Mouse (Mus musculus) intestine, postnatal 0 days (tissue): ENCODE data around the gene Padi4. TPM values are rescaled to one million over a fixed set of nuclear protein-coding genes. Genes with fewer than 3 reads are reported as not detected.
A peak's percentile ranks its signal among the peaks of the same experiment; 100 is the strongest.

Experiments used
- ATAC-seq: fragments of 200-750 bp; cut with Nextera tagmentation; 2 replicates; pipeline ENCODE4 v1.8.0; 2017; ENCODE audit warnings: mild to moderate bottlenecking, moderate TSS enrichment, moderate library complexity
- H3K27ac ChIP-seq: fragments of 300-500 bp; sonication (generic); 2 replicates; pipeline ENCODE4 v1.5.1; 2014; ENCODE audit warnings: mild to moderate bottlenecking, low read depth, low read length, moderate library complexity
- H3K27me3 ChIP-seq: fragments of 300-500 bp; sonication (generic); replicated peaks from 2 replicates; pipeline ENCODE4 v1.6.1; 2014; ENCODE audit warnings: low read length, mixed read lengths; ENCODE audit not compliant: control insufficient read depth, insufficient read depth
- H3K36me3 ChIP-seq: fragments of 300-500 bp; sonication (generic); 2 replicates; pipeline ENCODE4 v1.6.1; 2014; ENCODE audit warnings: mild to moderate bottlenecking, moderate library complexity; ENCODE audit not compliant: control insufficient read depth, insufficient read depth
- H3K4me1 ChIP-seq: fragments of 300-500 bp; sonication (generic); replicated peaks from 2 replicates; pipeline ENCODE4 v1.6.1; 2014; ENCODE audit warnings: antibody characterized with exemption, low read length, mixed read lengths; ENCODE audit not compliant: control insufficient read depth, insufficient read depth
- H3K4me2 ChIP-seq: fragments of 300-500 bp; sonication (generic); replicated peaks from 2 replicates; pipeline ENCODE4 v1.6.1; 2014; ENCODE audit warnings: low read depth, mild to moderate bottlenecking, moderate library complexity
- H3K4me3 ChIP-seq: fragments of 300-500 bp; sonication (generic); 2 replicates; pipeline ENCODE4 v1.5.1; 2014; ENCODE audit warnings: low read depth, low read length
- H3K9ac ChIP-seq: fragments of 300-500 bp; sonication (generic); 2 replicates; pipeline ENCODE4 v1.6.1; 2014; ENCODE audit warnings: mild to moderate bottlenecking, low read depth, low read length
- H3K9me3 ChIP-seq: fragments of 300-500 bp; sonication (generic); 2 replicates; pipeline ENCODE4 v1.6.1; 2016; ENCODE audit warnings: mixed run types; ENCODE audit not compliant: control insufficient read depth
- CTCF ChIP-seq: sonication (generic); IDR thresholded peaks from 2 replicates; pipeline ENCODE4 v1.5.1; 2016; ENCODE audit warnings: low read depth, mild to moderate bottlenecking, control low read depth, antibody characterized with exemption, moderate library complexity
- WGBS: fragments of 180-500 bp; shearing (Covaris S2); extraction: QIAGEN DNeasy Blood & Tissue Kit; methylation state at CpG from one replicate; pipeline ENCODE4 v1.1.7; 2014; 5-methylcytosine and 5-hydroxymethylcytosine counted together
- polyA plus RNA-seq: library from polyadenylated mRNA; unstranded; fragments of >200 nt; fragmentation: Nextera tagmentation; extraction: Ambion mirVana; gene quantifications from 2 replicates; pipeline ENCODE4 v1.2.1, GENCODE M21; 2015

The Padi4 gene
- polyA plus RNA-seq, 1 experiment from 2014 or later: 5.5 TPM

- H3K4me2 ChIP-seq: no peak overlapping the region
- H3K4me1 ChIP-seq: no peaks in the 10 kb centered on the region
- H3K9ac ChIP-seq: no peak overlapping the region
- TF ChIP-seq CTCF: no peak
- H3K27me3 ChIP-seq: no peaks in the 10 kb centered on the region
- H3K36me3 ChIP-seq: peaks cover 53% of the 10 kb centered on the region
- H3K9me3 ChIP-seq: no peaks in the 10 kb centered on the region
- no peak overlapping the region for H3K4me3 ChIP-seq
- 74% methylated on average over 9 of the region's 9 CpGs for WGBS
- H3K27ac ChIP-seq: no peak overlapping the region
- no peak for ATAC-seq
Measured at GRCm38 (mm10) chr4:140723192-140723591, 50.8 kb downstream of the Padi4 start.

GRCm38 (mm10) chr4:140722710-140723109 is 51.3 kb downstream of the Padi4 start:
- no peaks in the 10 kb centered on the region for H3K4me1 ChIP-seq
- no peaks in the 10 kb centered on the region for H3K27me3 ChIP-seq
- peaks cover 58% of the 10 kb centered on the region for H3K36me3 ChIP-seq
- ATAC-seq: no peak
- WGBS: 78% methylated on average over 9 of the region's 9 CpGs
- H3K4me3 ChIP-seq: no peak overlapping the region
- no peak overlapping the region for H3K4me2 ChIP-seq
- H3K9me3 ChIP-seq: no peaks in the 10 kb centered on the region
- H3K9ac ChIP-seq: no peak overlapping the region
- TF ChIP-seq CTCF: no peak
- H3K27ac ChIP-seq: no peak overlapping the region

- peaks cover 62% of the 10 kb centered on the region for H3K36me3 ChIP-seq
Measured at GRCm38 (mm10) chr4:140721968-140722490, 52.0 kb downstream of the Padi4 start.

GRCm38 (mm10) chr4:140720091-140720490 is 53.9 kb downstream of the Padi4 start:
- H3K9ac ChIP-seq: no peak overlapping the region
- H3K36me3 ChIP-seq: peaks cover 82% of the 10 kb centered on the region
- H3K4me3 ChIP-seq: no peak overlapping the region
- no peak for TF ChIP-seq CTCF
- no peak for ATAC-seq
- no peaks in the 10 kb centered on the region for H3K27me3 ChIP-seq
- H3K4me2 ChIP-seq: no peak overlapping the region
- no peak overlapping the region for H3K27ac ChIP-seq
- 88% methylated on average over 5 of the region's 5 CpGs for WGBS
- no peaks in the 10 kb centered on the region for H3K4me1 ChIP-seq
- no peaks in the 10 kb centered on the region for H3K9me3 ChIP-seq

More at GRCm38 (mm10) chr4:140721968-140722490, 52.0 kb downstream of the Padi4 start:
- no peak overlapping the region for H3K4me2 ChIP-seq
- H3K9me3 ChIP-seq: no peaks in the 10 kb centered on the region
- TF ChIP-seq CTCF: no peak
- no peak overlapping the region for H3K4me3 ChIP-seq
- no peaks in the 10 kb centered on the region for H3K4me1 ChIP-seq
- no peak overlapping the region for H3K9ac ChIP-seq
- no peaks in the 10 kb centered on the region for H3K27me3 ChIP-seq
- 78% methylated on average over 20 of the region's 20 CpGs for WGBS
- no peak for ATAC-seq
- H3K27ac ChIP-seq: 0 out of 2 replicates have a peak overlapping the region, but pooled peaks have one; percentile 21

GRCm38 (mm10) chr4:140718436-140718835 is 55.6 kb downstream of the Padi4 start:
- Histone ChIP-seq H3K4me1 (no peaks in the 10 kb centered on the region), H3K36me3 (peaks cover 88% of the 10 kb centered on the region), H3K27me3 (no peaks in the 10 kb centered on the region), H3K9me3 (no peaks in the 10 kb centered on the region), H3K9ac (no peak overlapping the region), H3K4me2 (no peak overlapping the region), H3K27ac (no peak overlapping the region), H3K4me3 (no peak overlapping the region)
- no peak for ATAC-seq
- WGBS: 97% methylated on average over 9 of the region's 9 CpGs
- no peak for TF ChIP-seq CTCF

- Histone ChIP-seq H3K27me3 (no peaks in the 10 kb centered on the region), H3K9me3 (no peaks in the 10 kb centered on the region), H3K9ac (no peak overlapping the region), H3K27ac (no peak overlapping the region), H3K4me2 (no peak overlapping the region), H3K36me3 (peaks cover 89% of the 10 kb centered on the region), H3K4me3 (no peak overlapping the region), H3K4me1 (no peaks in the 10 kb centered on the region)
- ATAC-seq: no peak
- 86% methylated on average over 11 of the region's 11 CpGs for WGBS
- TF ChIP-seq CTCF: no peak
Measured at GRCm38 (mm10) chr4:140716994-140717393, 57.0 kb downstream of the Padi4 start.
